Mouse (Mus musculus) stomach, postnatal 0 days (tissue): ENCODE results near the gene Syne3. TPM values are rescaled to one million over a fixed set of nuclear protein-coding genes. Genes with fewer than 3 reads are reported as not detected.

Source experiments
- ATAC-seq: fragments of 200-750 bp; cut with Nextera tagmentation; 2 replicates; pipeline ENCODE4 v1.8.0; 2017; ENCODE audit not compliant: low FRiP score, low TSS enrichment
- DNase-seq: peaks from one replicate; pipeline ENCODE4 v3.0.0-alpha.2; 2016; ENCODE audit warnings: low spot score
- H3K27ac ChIP-seq: fragments of 300-500 bp; sonication (generic); replicated peaks from 2 replicates; pipeline ENCODE4 v1.5.1; 2014; ENCODE audit warnings: mild to moderate bottlenecking, control low read depth
- H3K27me3 ChIP-seq: fragments of 300-500 bp; sonication (generic); 2 replicates; pipeline ENCODE4 v1.6.1; 2014; ENCODE audit warnings: low read length; ENCODE audit not compliant: control insufficient read depth, insufficient read depth
- H3K36me3 ChIP-seq: fragments of 300-500 bp; sonication (generic); 2 replicates; pipeline ENCODE4 v1.6.1; 2014; ENCODE audit warnings: low read length, mixed read lengths; ENCODE audit not compliant: control insufficient read depth, insufficient read depth
- H3K4me1 ChIP-seq: fragments of 300-500 bp; sonication (generic); replicated peaks from 2 replicates; pipeline ENCODE4 v1.6.1; 2014; ENCODE audit warnings: antibody characterized with exemption; ENCODE audit not compliant: control insufficient read depth, insufficient read depth
- H3K4me2 ChIP-seq: fragments of 300-500 bp; sonication (generic); replicated peaks from 2 replicates; pipeline ENCODE4 v1.6.1; 2014; ENCODE audit warnings: low read depth, mild to moderate bottlenecking, control low read depth, moderate library complexity
- H3K4me3 ChIP-seq: fragments of 300-500 bp; sonication (generic); 2 replicates; pipeline ENCODE4 v1.5.1; 2014; ENCODE audit warnings: low read depth, low read length, control low read depth
- H3K9ac ChIP-seq: fragments of 300-500 bp; sonication (generic); 2 replicates; pipeline ENCODE4 v1.6.1; 2014; ENCODE audit warnings: mild to moderate bottlenecking, low read length, control low read depth, mixed read lengths
- H3K9me3 ChIP-seq: fragments of 300-500 bp; sonication (generic); 2 replicates; pipeline ENCODE4 v1.6.1; 2016; ENCODE audit warnings: low read length; ENCODE audit not compliant: control insufficient read depth
- CTCF ChIP-seq: IDR thresholded peaks from 2 replicates; pipeline ENCODE4 v1.5.1; 2016; ENCODE audit warnings: antibody characterized with exemption, low read depth, mild to moderate bottlenecking, moderate library complexity
- EP300 ChIP-seq: optimal IDR thresholded peaks from 2 replicates; pipeline ENCODE3; 2016; ENCODE audit warnings: antibody characterized with exemption
- WGBS: fragments of 180-500 bp; shearing (Covaris S2); extraction: QIAGEN DNeasy Blood & Tissue Kit; methylation state at CpG from one replicate; pipeline ENCODE4 v1.1.7; 2014; 5-methylcytosine and 5-hydroxymethylcytosine counted together
- polyA plus RNA-seq: library from polyadenylated mRNA; unstranded; fragments of >200 nt; fragmentation: Nextera tagmentation; extraction: Ambion mirVana; gene quantifications from 2 replicates; pipeline ENCODE4 v1.2.1, GENCODE M21; 2015

Gene Syne3
- polyA plus RNA-seq, 1 experiment from 2014 or later: 0.72 TPM

GRCm38 (mm10) chr12:105019359-105020219, 10.0 kb upstream of the Syne3 start:
- H3K9ac ChIP-seq: no peak overlapping the region
- H3K36me3 ChIP-seq: no peaks in the 10 kb centered on the region
- DNase-seq: peak; percentile 83
- H3K4me3 ChIP-seq: no peak overlapping the region
- peak; percentile 12; the same call in 1 of the 2 replicates for TF ChIP-seq CTCF
- no peak for TF ChIP-seq EP300
- no peaks in the 10 kb centered on the region for H3K27me3 ChIP-seq
- no peaks in the 10 kb centered on the region for H3K4me1 ChIP-seq
- H3K4me2 ChIP-seq: peak overlapping the region; percentile 0; the same call in 1 of the 2 replicates
- ATAC-seq: peak; percentile 83
- H3K27ac ChIP-seq: 0 out of 2 replicates have a peak overlapping the region, but pooled peaks have one; percentile 35
- no peaks in the 10 kb centered on the region for H3K9me3 ChIP-seq
- WGBS: 44% methylated on average over 19 of the region's 19 CpGs

- H3K4me2 ChIP-seq: no peak overlapping the region
- 70% methylated on average over 10 of the region's 10 CpGs for WGBS
- H3K4me3 ChIP-seq: no peak overlapping the region
- DNase-seq: no peak
- H3K9me3 ChIP-seq: no peaks in the 10 kb centered on the region
- no peak overlapping the region for H3K27ac ChIP-seq
- no peaks in the 10 kb centered on the region for H3K36me3 ChIP-seq
- TF ChIP-seq EP300 (no peak), CTCF (no peak)
- no peak overlapping the region for H3K9ac ChIP-seq
- ATAC-seq: no peak
- H3K27me3 ChIP-seq: no peaks in the 10 kb centered on the region
- H3K4me1 ChIP-seq: no peaks in the 10 kb centered on the region
These were observed 7.0 kb upstream of the Syne3 start for GRCm38 (mm10) chr12:105016639-105017038.

DNA sequence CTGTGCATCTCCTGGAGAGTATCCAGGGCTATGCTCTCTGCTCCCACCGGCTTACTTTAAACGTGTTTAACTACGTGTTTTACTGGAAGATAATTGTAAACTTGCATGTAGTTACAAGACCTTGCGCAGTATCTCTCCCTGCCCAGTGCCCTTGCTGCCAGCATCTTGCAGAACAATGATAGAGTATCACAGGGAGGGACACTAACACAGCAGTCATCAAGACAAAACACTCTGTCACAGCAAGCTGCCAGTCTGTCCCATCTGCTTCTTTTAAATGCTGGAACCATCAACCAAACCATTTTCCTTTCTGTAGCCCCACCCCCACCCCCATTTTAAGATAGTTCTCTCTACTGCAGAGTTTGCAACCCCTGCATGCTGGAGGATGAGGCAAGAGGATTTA, 6.6 kb upstream of the Syne3 start:
- Histone ChIP-seq H3K36me3 (no peaks in the 10 kb centered on the region), H3K27me3 (no peaks in the 10 kb centered on the region), H3K9me3 (no peaks in the 10 kb centered on the region), H3K4me1 (no peaks in the 10 kb centered on the region), H3K27ac (no peak overlapping the region), H3K9ac (no peak overlapping the region), H3K4me2 (no peak overlapping the region), H3K4me3 (no peak overlapping the region)
- TF ChIP-seq CTCF: no peak
- no peak for TF ChIP-seq EP300
- ATAC-seq (no peak), DNase-seq (no peak)
- 47% methylated on average over 4 of the region's 4 CpGs for WGBS

DNA sequence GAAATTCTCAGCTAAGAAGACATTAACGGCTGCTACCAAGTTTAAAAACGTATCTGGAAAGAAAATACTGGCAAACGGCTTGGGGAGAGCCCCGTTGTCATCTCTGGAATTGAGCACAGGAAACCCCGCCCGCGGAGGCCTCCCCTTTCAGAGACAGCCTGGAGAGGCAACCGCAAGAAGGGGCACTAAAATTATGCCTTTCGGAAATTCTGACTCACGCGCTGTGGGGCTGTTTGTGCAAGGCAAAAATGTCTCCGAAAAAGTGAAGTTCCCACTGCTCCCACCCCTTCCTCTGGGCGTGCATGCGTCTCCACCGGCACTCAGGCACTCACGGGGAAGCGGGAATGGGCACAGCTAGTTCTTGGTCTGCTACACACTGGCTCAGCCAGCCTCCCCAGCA, 3.5 kb upstream of the Syne3 start:
- H3K36me3 ChIP-seq: no peaks in the 10 kb centered on the region
- no peak overlapping the region for H3K4me3 ChIP-seq
- H3K9me3 ChIP-seq: no peaks in the 10 kb centered on the region
- WGBS: 12% methylated on average over 17 of the region's 17 CpGs
- ATAC-seq (no peak), DNase-seq (peak; percentile 60)
- H3K27ac ChIP-seq: peak overlapping the region; percentile 8
- TF ChIP-seq CTCF: no peak
- TF ChIP-seq EP300: no peak
- H3K27me3 ChIP-seq: peaks cover 2% of the 10 kb centered on the region; the same call in 1 of the 2 replicates
- H3K4me1 ChIP-seq: peaks cover 3% of the 10 kb centered on the region; the same call in 1 of the 2 replicates
- peak overlapping the region; percentile 21; the same call in 1 of the 2 replicates for H3K4me2 ChIP-seq
- no peak overlapping the region for H3K9ac ChIP-seq

DNA sequence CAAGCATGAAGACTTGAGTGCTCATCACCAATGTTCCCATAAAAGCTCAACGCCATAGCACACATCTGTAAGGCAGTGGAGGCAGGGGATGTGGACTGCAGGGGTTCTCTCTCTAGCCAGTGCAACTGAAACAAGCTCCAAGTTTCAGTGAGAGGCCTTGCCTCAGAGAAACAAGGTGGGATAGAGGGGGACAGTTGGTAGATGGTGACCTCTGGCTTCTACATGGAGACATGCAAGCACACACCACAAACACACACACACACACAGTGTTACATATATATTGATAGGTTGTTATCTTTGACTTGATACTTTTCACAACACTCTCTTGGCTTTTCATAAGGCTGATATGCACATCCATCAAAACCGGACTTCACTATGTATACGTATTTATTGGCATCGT, 2.7 kb upstream of the Syne3 start:
- 77% methylated on average over 4 of the region's 4 CpGs for WGBS
- no peak overlapping the region for H3K27ac ChIP-seq

DNA sequence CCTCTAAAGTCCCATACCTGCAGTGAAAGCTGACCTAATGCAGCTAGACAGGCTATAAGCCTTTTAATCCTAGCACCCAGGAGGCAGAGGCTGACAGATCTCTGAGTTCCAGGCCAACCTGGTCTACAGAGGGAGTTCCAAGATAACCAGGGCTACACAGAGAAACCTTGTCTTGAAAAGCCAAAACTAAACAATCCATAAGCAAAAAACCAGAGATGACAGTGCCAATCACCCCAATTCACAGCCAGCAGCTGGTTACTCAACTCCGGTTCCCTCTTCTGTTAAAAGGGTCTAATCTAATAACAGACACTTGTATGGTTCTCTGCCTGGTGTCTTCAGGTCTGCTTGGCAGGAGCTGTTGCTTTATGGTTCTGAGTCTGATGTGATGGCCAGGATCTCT, 2.0 kb upstream of the Syne3 start:
- no peak overlapping the region; the same call in 1 of the 2 replicates for H3K27ac ChIP-seq
- H3K27me3 ChIP-seq: peaks cover 2% of the 10 kb centered on the region; the same call in 1 of the 2 replicates
- DNase-seq (no peak), ATAC-seq (no peak)
- peaks cover 3% of the 10 kb centered on the region; the same call in 1 of the 2 replicates for H3K4me1 ChIP-seq
- no peak overlapping the region for H3K9ac ChIP-seq
- H3K36me3 ChIP-seq: no peaks in the 10 kb centered on the region
- 100% methylated on average over 1 of the region's 1 CpGs for WGBS
- no peak overlapping the region for H3K4me3 ChIP-seq
- H3K4me2 ChIP-seq: no peak overlapping the region
- no peaks in the 10 kb centered on the region for H3K9me3 ChIP-seq
- no peak for TF ChIP-seq CTCF
- no peak for TF ChIP-seq EP300

More for the DNA sequence above, 2.7 kb upstream of the Syne3 start:
- H3K9me3 ChIP-seq: no peaks in the 10 kb centered on the region
- TF ChIP-seq CTCF (no peak), EP300 (no peak)
- ATAC-seq (no peak), DNase-seq (no peak)
- H3K4me2 ChIP-seq: no peak overlapping the region
- H3K9ac ChIP-seq: no peak overlapping the region
- peaks cover 2% of the 10 kb centered on the region; the same call in 1 of the 2 replicates for H3K27me3 ChIP-seq
- H3K4me3 ChIP-seq: no peak overlapping the region
- H3K36me3 ChIP-seq: no peaks in the 10 kb centered on the region
- peaks cover 3% of the 10 kb centered on the region; the same call in 1 of the 2 replicates for H3K4me1 ChIP-seq
